Mouse (Mus musculus) embryonic facial prominence, embryonic 10.5 days (tissue): Measurements from ENCODE around the gene Rcl1. TPM values are rescaled to one million over a fixed set of nuclear protein-coding genes. Genes with fewer than 3 reads are reported as not detected.

Source experiments
- DNase-seq: peaks from one replicate; pipeline ENCODE4 v3.0.0-alpha.2; 2017; ENCODE audit warnings: low spot score
- H3K27ac ChIP-seq: fragments of 300-500 bp; sonication (generic); replicated peaks from 2 replicates; pipeline ENCODE4 v1.5.1; 2016; ENCODE audit warnings: mild to moderate bottlenecking
- H3K27me3 ChIP-seq: fragments of 300-500 bp; sonication (generic); replicated peaks from 2 replicates; pipeline ENCODE4 v1.6.1; 2016; ENCODE audit warnings: low read depth, mild to moderate bottlenecking; ENCODE audit not compliant: poor library complexity, severe bottlenecking
- H3K36me3 ChIP-seq: fragments of 300-500 bp; sonication (generic); replicated peaks from 2 replicates; pipeline ENCODE4 v1.6.1; 2016; ENCODE audit warnings: mild to moderate bottlenecking, moderate library complexity
- H3K4me1 ChIP-seq: fragments of 300-500 bp; sonication (generic); 2 replicates; pipeline ENCODE4 v1.6.1; 2016
- H3K4me3 ChIP-seq: fragments of 300-500 bp; sonication (generic); 2 replicates; pipeline ENCODE4 v1.5.1; 2016; ENCODE audit warnings: mild to moderate bottlenecking, moderate library complexity
- H3K9me3 ChIP-seq: fragments of 300-500 bp; sonication (generic); 2 replicates; pipeline ENCODE4 v1.6.1; 2016; ENCODE audit warnings: mild to moderate bottlenecking
- WGBS: fragments of 180-500 bp; shearing (Covaris S2); methylation state at CpG from one replicate; pipeline ENCODE4 v1.1.7; 2016; 5-methylcytosine and 5-hydroxymethylcytosine counted together
- polyA plus RNA-seq: library from polyadenylated mRNA; unstranded; fragments of >200 nt; fragmentation: Nextera tagmentation; extraction: Ambion mirVana; gene quantifications from 2 replicates; pipeline ENCODE4 v1.2.1, GENCODE M21; 2016

Rcl1 gene
- polyA plus RNA-seq, 1 experiment from 2014 or later, result 89.9 TPM

GRCm38 (mm10) chr19:29074802-29075201, 26.4 kb upstream of the Rcl1 start:
- no peak overlapping the region for H3K27ac ChIP-seq
- H3K4me3 ChIP-seq, result no peak overlapping the region
- no peaks in the 10 kb centered on the region for H3K27me3 ChIP-seq
- DNase-seq, result no peak
- H3K9me3 ChIP-seq, result no peaks in the 10 kb centered on the region
- 82% methylated on average over 6 of the region's 6 CpGs for WGBS
- H3K36me3 ChIP-seq, result no peaks in the 10 kb centered on the region
- H3K4me1 ChIP-seq, result peaks cover 1% of the 10 kb centered on the region; the same call in 1 of the 2 replicates

DNA sequence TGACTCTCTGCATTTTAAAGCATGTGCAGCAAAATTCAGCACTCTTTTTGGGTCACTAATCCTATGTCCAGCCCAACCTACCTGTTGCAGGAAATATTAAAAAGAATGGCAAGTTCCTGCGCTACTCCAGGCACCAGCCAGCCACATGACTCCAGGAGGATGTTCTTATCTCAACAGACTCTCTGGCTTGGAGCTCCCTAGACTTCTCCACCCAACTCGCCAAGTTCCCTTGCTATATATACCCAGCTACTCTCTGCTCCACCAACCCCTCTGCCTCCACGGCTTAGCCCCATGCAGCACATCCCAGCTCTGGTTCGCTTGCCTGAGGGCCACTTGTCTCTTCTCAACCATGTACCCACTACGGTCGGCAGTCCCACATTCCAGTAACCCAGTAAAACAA, 12.5 kb upstream of the Rcl1 start:
- H3K9me3 ChIP-seq, result peaks cover under 1% of the 10 kb centered on the region; the same call in 1 of the 2 replicates
- H3K36me3 ChIP-seq, result no peaks in the 10 kb centered on the region
- no peak for DNase-seq
- H3K27ac ChIP-seq, result no peak overlapping the region
- H3K4me1 ChIP-seq, result no peaks in the 10 kb centered on the region
- H3K27me3 ChIP-seq, result no peaks in the 10 kb centered on the region
- 84% methylated on average over 6 of the region's 6 CpGs for WGBS
- H3K4me3 ChIP-seq, result no peak overlapping the region

DNA sequence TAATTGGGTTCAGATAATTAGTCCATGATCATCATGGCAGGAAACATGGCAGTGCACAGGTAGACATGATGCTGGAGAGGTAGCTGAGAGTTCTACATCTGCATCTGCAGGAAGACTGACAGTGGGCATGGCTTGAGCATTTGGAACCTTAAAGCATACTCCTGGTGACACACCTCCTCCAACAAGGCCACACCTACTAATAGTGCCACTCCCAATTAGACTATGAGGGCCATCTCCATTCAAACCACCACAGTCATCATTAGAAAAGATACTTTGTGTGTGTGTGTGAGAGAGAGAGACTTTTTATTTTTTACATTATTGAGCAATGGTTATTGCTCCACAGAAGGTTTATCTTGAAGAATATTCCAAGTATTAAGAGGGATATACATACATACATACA, 9.0 kb upstream of the Rcl1 start:
- H3K27ac ChIP-seq, result no peak overlapping the region

GRCm38 (mm10) chr19:29099106-29099505, 2.1 kb upstream of the Rcl1 start:
- Histone ChIP-seq H3K27me3 (peaks cover 7% of the 10 kb centered on the region; the same call in 1 of the 2 replicates), H3K27ac (no peak overlapping the region), H3K4me3 (no peak overlapping the region), H3K36me3 (0 out of 2 replicates have a peak, but pooled peaks cover under 1% of the 10 kb centered on the region), H3K4me1 (peaks cover 16% of the 10 kb centered on the region), H3K9me3 (no peaks in the 10 kb centered on the region)
- 79% methylated on average over 5 of the region's 5 CpGs for WGBS
- DNase-seq, result no peak

More for the DNA sequence above, 9.0 kb upstream of the Rcl1 start:
- H3K36me3 ChIP-seq, result no peaks in the 10 kb centered on the region
- H3K9me3 ChIP-seq, result no peaks in the 10 kb centered on the region
- H3K4me1 ChIP-seq, result no peaks in the 10 kb centered on the region
- H3K27me3 ChIP-seq, result no peaks in the 10 kb centered on the region
- no peak for DNase-seq
- H3K4me3 ChIP-seq, result no peak overlapping the region

DNA sequence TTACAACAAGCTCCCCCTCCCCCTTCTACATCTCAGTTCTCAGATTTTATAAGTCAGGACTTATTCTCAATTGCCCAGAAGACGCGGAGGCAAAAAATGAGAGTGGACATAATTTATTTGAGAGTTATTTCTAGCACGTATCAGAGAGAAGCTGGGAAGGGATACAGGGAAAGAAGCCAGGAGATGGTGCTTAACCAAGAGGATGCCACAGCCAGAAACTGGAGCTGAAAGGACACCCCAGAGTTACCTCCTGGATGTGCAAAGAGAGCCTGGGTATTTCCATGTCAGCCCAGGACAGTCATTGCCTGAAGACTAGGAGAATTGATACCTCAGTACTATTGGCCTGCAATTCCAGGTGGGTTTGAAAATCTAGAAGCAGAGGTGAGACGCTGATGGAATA, 1.6 kb upstream of the Rcl1 start:
- Histone ChIP-seq H3K4me3 (no peak overlapping the region), H3K27me3 (peaks cover 7% of the 10 kb centered on the region; the same call in 1 of the 2 replicates), H3K9me3 (no peaks in the 10 kb centered on the region), H3K36me3 (peaks cover 5% of the 10 kb centered on the region; the same call in 1 of the 2 replicates), H3K27ac (no peak overlapping the region), H3K4me1 (peaks cover 16% of the 10 kb centered on the region)
- WGBS, result 88% methylated on average over 4 of the region's 4 CpGs
- DNase-seq, result no peak

DNA sequence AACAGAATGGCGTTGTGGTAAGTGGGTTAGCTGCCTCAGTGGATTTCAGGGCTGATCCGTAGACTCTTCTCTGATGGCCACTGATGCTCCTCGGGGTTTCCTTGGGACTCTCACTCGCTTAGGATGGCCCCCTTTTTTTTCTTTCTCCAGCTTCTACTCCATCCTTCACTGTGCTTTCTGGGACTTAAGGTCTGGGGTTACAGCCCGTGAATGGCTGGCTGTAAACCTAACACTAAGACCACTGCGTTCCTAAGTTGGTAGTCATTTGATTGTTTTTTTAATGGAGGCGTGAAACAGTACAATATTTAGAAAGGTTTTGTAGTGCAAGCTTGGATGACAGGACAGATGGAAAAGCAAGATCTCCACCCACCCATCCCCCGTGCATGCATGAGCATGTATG, 914 bp upstream of the Rcl1 start:
- peaks cover 6% of the 10 kb centered on the region; the same call in 1 of the 2 replicates for H3K36me3 ChIP-seq
- peaks cover 16% of the 10 kb centered on the region for H3K4me1 ChIP-seq
- H3K4me3 ChIP-seq, result peak overlapping the region; percentile 98
- H3K9me3 ChIP-seq, result no peaks in the 10 kb centered on the region
- H3K27ac ChIP-seq, result peak overlapping the region; percentile 90
- peaks cover 7% of the 10 kb centered on the region; the same call in 1 of the 2 replicates for H3K27me3 ChIP-seq
- no peak for DNase-seq
- WGBS, result 32% methylated on average over 8 of the region's 8 CpGs

- WGBS, result under 1% methylated on average over 27 of the region's 27 CpGs
- no peak for DNase-seq
- H3K4me3 ChIP-seq, result peak overlapping the region; percentile 98
- H3K27ac ChIP-seq, result peak overlapping the region; percentile 90
- H3K9me3 ChIP-seq, result 0 out of 2 replicates have a peak, but pooled peaks cover 3% of the 10 kb centered on the region
- peaks cover 7% of the 10 kb centered on the region; the same call in 1 of the 2 replicates for H3K27me3 ChIP-seq
- H3K4me1 ChIP-seq, result peaks cover 16% of the 10 kb centered on the region
- peaks cover 17% of the 10 kb centered on the region for H3K36me3 ChIP-seq
Observed at GRCm38 (mm10) chr19:29101591-29101990, 416 bp downstream of the Rcl1 start.

GRCm38 (mm10) chr19:29102098-29102497, 923 bp downstream of the Rcl1 start:
- H3K27ac ChIP-seq, result peak overlapping the region; percentile 90; the same call in 1 of the 2 replicates
- peaks cover 16% of the 10 kb centered on the region for H3K4me1 ChIP-seq
- peaks cover 22% of the 10 kb centered on the region for H3K36me3 ChIP-seq
- H3K4me3 ChIP-seq, result peak overlapping the region; percentile 98
- WGBS, result 15% methylated on average over 13 of the region's 13 CpGs
- 0 out of 2 replicates have a peak, but pooled peaks cover 3% of the 10 kb centered on the region for H3K9me3 ChIP-seq
- peaks cover 7% of the 10 kb centered on the region; the same call in 1 of the 2 replicates for H3K27me3 ChIP-seq
- DNase-seq, result peak; percentile 15

GRCm38 (mm10) chr19:29105816-29106215, 4.6 kb downstream of the Rcl1 start:
- H3K27me3 ChIP-seq, result no peaks in the 10 kb centered on the region
- peaks cover 28% of the 10 kb centered on the region for H3K36me3 ChIP-seq
- no peak for DNase-seq
- 0 out of 2 replicates have a peak, but pooled peaks cover 3% of the 10 kb centered on the region for H3K9me3 ChIP-seq
- WGBS, result 93% methylated on average over 4 of the region's 4 CpGs
- H3K4me3 ChIP-seq, result no peak overlapping the region
- H3K4me1 ChIP-seq, result peaks cover 5% of the 10 kb centered on the region
- no peak overlapping the region; the same call in 1 of the 2 replicates for H3K27ac ChIP-seq

DNA sequence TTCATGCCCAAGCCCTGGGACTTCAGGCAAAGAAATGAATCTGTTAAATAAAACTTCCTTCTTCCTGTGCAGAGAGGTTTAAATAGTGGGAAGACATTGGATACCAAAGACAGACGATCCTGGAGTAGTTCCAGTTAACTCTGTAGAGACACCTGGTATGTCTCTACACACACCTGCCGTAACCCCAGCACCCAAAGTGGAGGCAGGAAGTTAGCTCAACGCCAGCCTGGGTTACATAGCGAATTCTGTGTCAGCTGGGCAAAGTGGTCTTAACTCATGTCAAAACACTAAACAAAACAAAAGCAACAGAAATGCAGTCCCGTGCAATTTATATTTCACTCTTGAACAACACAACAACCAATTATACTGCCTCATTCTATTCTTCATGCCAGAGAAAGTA, 5.1 kb downstream of the Rcl1 start:
- Histone ChIP-seq H3K9me3 (0 out of 2 replicates have a peak, but pooled peaks cover 3% of the 10 kb centered on the region), H3K36me3 (peaks cover 28% of the 10 kb centered on the region), H3K27me3 (no peaks in the 10 kb centered on the region), H3K27ac (no peak overlapping the region), H3K4me3 (no peak overlapping the region), H3K4me1 (peaks cover 4% of the 10 kb centered on the region; the same call in 1 of the 2 replicates)
- no peak for DNase-seq
- WGBS, result 90% methylated on average over 5 of the region's 5 CpGs

- Histone ChIP-seq H3K4me1 (peaks cover 9% of the 10 kb centered on the region), H3K27ac (0 out of 2 replicates have a peak overlapping the region, but pooled peaks have one; percentile 30), H3K36me3 (peaks cover 44% of the 10 kb centered on the region), H3K4me3 (no peak overlapping the region), H3K27me3 (no peaks in the 10 kb centered on the region), H3K9me3 (no peaks in the 10 kb centered on the region)
- DNase-seq, result peak; percentile 39
- 59% methylated on average over 8 of the region's 8 CpGs for WGBS
Observed at GRCm38 (mm10) chr19:29112662-29113061, 11.5 kb downstream of the Rcl1 start.

GRCm38 (mm10) chr19:29113746-29114649, 12.8 kb downstream of the Rcl1 start:
- Histone ChIP-seq H3K27ac (no peak overlapping the region), H3K4me3 (no peak overlapping the region), H3K36me3 (peaks cover 55% of the 10 kb centered on the region), H3K9me3 (no peaks in the 10 kb centered on the region), H3K27me3 (no peaks in the 10 kb centered on the region), H3K4me1 (peaks cover 9% of the 10 kb centered on the region)
- 95% methylated on average over 10 of the region's 10 CpGs for WGBS
- no peak for DNase-seq
